Mouse (Mus musculus) heart, embryonic 12.5 days (tissue): ENCODE results near the gene Uckl1. TPM values are rescaled to one million over a fixed set of nuclear protein-coding genes. Genes with fewer than 3 reads are reported as not detected.
A peak's percentile ranks its signal among the peaks of the same experiment; 100 is the strongest.

Experiments
- ATAC-seq: fragments of 200-750 bp; cut with Nextera tagmentation; 2 replicates; pipeline ENCODE4 v1.8.0; 2017; ENCODE audit warnings: moderate TSS enrichment, moderate library complexity; ENCODE audit not compliant: insufficient number of reproducible peaks, low FRiP score
- H3K27ac ChIP-seq: fragments of 300-500 bp; sonication (generic); 2 replicates; pipeline ENCODE4 v1.5.1; 2016; ENCODE audit warnings: mild to moderate bottlenecking, moderate library complexity; ENCODE audit not compliant: poor library complexity, severe bottlenecking
- H3K27me3 ChIP-seq: fragments of 300-500 bp; sonication (generic); replicated peaks from 2 replicates; pipeline ENCODE4 v1.6.1; 2016; ENCODE audit warnings: mild to moderate bottlenecking, moderate library complexity
- H3K36me3 ChIP-seq: fragments of 300-500 bp; sonication (generic); 2 replicates; pipeline ENCODE4 v1.6.1; 2016; ENCODE audit warnings: mild to moderate bottlenecking, moderate library complexity
- H3K4me1 ChIP-seq: fragments of 300-500 bp; sonication (generic); replicated peaks from 2 replicates; pipeline ENCODE4 v1.6.1; 2016; ENCODE audit warnings: mild to moderate bottlenecking
- H3K4me2 ChIP-seq: fragments of 300-500 bp; sonication (generic); 2 replicates; pipeline ENCODE4 v1.6.1; 2016; ENCODE audit warnings: mild to moderate bottlenecking, moderate library complexity
- H3K4me3 ChIP-seq: fragments of 300-500 bp; sonication (generic); 2 replicates; pipeline ENCODE4 v1.5.1; 2016; ENCODE audit warnings: mild to moderate bottlenecking
- H3K9ac ChIP-seq: fragments of 300-500 bp; sonication (generic); 2 replicates; pipeline ENCODE4 v1.6.1; 2016; ENCODE audit warnings: mild to moderate bottlenecking, moderate library complexity
- H3K9me3 ChIP-seq: fragments of 300-500 bp; sonication (generic); replicated peaks from 2 replicates; pipeline ENCODE4 v1.6.1; 2016; ENCODE audit warnings: mild to moderate bottlenecking, moderate library complexity
- WGBS: fragments of 180-500 bp; shearing (Covaris S2); methylation state at CpG from one replicate; pipeline ENCODE4 v1.1.7; 2016; 5-methylcytosine and 5-hydroxymethylcytosine counted together
- polyA plus RNA-seq: library from polyadenylated mRNA; unstranded; fragments of >200 nt; fragmentation: Nextera tagmentation; extraction: Ambion mirVana; gene quantifications from 2 replicates; pipeline ENCODE4 v1.2.1, GENCODE M21; 2016

Uckl1 gene
- polyA plus RNA-seq, 1 experiment from 2014 or later: 64.2 TPM

GRCm38 (mm10) chr2:181569856-181570255, 14.8 kb downstream of the Uckl1 start:
- no peak overlapping the region for H3K27ac ChIP-seq
- no peak overlapping the region for H3K9ac ChIP-seq
- no peak for ATAC-seq
- H3K9me3 ChIP-seq: 0 out of 2 replicates have a peak, but pooled peaks cover 3% of the 10 kb centered on the region
- WGBS: 92% methylated on average over 10 of the region's 10 CpGs
- H3K27me3 ChIP-seq: no peaks in the 10 kb centered on the region
- H3K4me3 ChIP-seq: no peak overlapping the region
- peaks cover 8% of the 10 kb centered on the region for H3K4me1 ChIP-seq
- H3K4me2 ChIP-seq: no peak overlapping the region
- peaks cover 41% of the 10 kb centered on the region for H3K36me3 ChIP-seq

GRCm38 (mm10) chr2:181568272-181569008, 16.3 kb downstream of the Uckl1 start:
- Histone ChIP-seq H3K9me3 (0 out of 2 replicates have a peak, but pooled peaks cover 3% of the 10 kb centered on the region), H3K9ac (no peak overlapping the region), H3K4me2 (no peak overlapping the region), H3K4me1 (peaks cover 8% of the 10 kb centered on the region), H3K27ac (no peak overlapping the region), H3K36me3 (peaks cover 27% of the 10 kb centered on the region), H3K4me3 (no peak overlapping the region), H3K27me3 (no peaks in the 10 kb centered on the region)
- WGBS: 57% methylated on average over 7 of the region's 7 CpGs
- ATAC-seq: no peak

GRCm38 (mm10) chr2:181567338-181567737, 17.4 kb downstream of the Uckl1 start:
- Histone ChIP-seq H3K36me3 (peaks cover 16% of the 10 kb centered on the region), H3K4me1 (peaks cover 8% of the 10 kb centered on the region), H3K9ac (no peak overlapping the region), H3K4me3 (no peak overlapping the region), H3K9me3 (0 out of 2 replicates have a peak, but pooled peaks cover 3% of the 10 kb centered on the region), H3K27ac (no peak overlapping the region), H3K4me2 (no peak overlapping the region), H3K27me3 (no peaks in the 10 kb centered on the region)
- 76% methylated on average over 3 of the region's 3 CpGs for WGBS
- no peak for ATAC-seq

- no peak overlapping the region for H3K4me3 ChIP-seq
- H3K27me3 ChIP-seq: no peaks in the 10 kb centered on the region
- H3K9me3 ChIP-seq: no peaks in the 10 kb centered on the region
- H3K4me2 ChIP-seq: no peak overlapping the region
- no peak overlapping the region for H3K27ac ChIP-seq
- no peak for ATAC-seq
- H3K36me3 ChIP-seq: peaks cover 55% of the 10 kb centered on the region
- H3K4me1 ChIP-seq: no peaks in the 10 kb centered on the region
- no peak overlapping the region for H3K9ac ChIP-seq
Measured at GRCm38 (mm10) chr2:181553772-181554171, 30.9 kb downstream of the Uckl1 start.

DNA sequence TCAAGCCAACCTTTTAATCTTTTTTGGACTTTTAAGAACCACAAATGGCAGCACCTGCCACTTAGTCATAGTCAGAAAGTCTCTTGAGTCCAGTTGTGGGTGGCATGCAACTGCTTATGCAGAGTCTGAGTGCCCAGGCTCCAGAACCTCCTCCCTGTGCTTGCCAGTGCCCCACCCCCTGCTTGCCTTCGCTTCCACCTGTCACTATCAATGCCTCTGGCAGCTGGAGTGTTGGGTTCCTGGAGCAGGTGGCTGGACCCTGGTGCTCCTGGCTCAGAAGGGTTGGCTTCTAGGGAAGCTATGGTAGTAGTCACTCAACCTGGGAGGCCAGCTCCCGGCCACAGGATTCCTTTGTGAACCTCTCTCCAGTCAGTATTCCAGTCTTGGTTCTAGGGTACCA, 34.5 kb downstream of the Uckl1 start:
- H3K27ac ChIP-seq: no peak overlapping the region
- peaks cover 82% of the 10 kb centered on the region for H3K36me3 ChIP-seq
- no peak overlapping the region for H3K4me2 ChIP-seq
- no peak for ATAC-seq
- 0 out of 2 replicates have a peak, but pooled peaks cover 6% of the 10 kb centered on the region for H3K4me1 ChIP-seq
- H3K4me3 ChIP-seq: no peak overlapping the region
- no peak overlapping the region for H3K9ac ChIP-seq
- H3K27me3 ChIP-seq: no peaks in the 10 kb centered on the region
- H3K9me3 ChIP-seq: no peaks in the 10 kb centered on the region
- 93% methylated on average over 2 of the region's 2 CpGs for WGBS

DNA sequence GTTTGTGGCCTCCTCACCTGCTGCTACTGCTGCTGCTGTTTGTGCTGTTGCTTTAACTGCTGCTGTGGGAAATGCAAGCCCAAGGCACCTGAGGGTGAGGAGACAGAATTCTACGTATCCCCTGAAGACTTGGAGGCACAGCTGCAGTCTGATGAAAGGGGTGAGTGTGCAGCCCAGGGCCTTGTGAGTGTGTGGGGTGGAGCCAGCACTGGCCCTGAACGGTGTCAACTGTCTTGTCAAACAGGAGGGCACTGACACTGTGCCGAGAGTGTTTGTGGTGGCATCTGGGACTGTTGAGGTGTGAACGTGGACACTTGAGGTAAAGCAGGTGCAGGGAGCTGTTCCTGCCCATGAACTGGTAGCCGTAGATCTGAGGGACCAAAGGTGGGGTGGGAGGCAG, 36.0 kb downstream of the Uckl1 start:
- H3K4me3 ChIP-seq: no peak overlapping the region
- H3K4me2 ChIP-seq: no peak overlapping the region
- ATAC-seq: no peak
- H3K9me3 ChIP-seq: no peaks in the 10 kb centered on the region
- WGBS: 70% methylated on average over 5 of the region's 5 CpGs
- H3K27ac ChIP-seq: no peak overlapping the region
- 0 out of 2 replicates have a peak, but pooled peaks cover 6% of the 10 kb centered on the region for H3K4me1 ChIP-seq
- H3K9ac ChIP-seq: no peak overlapping the region
- H3K27me3 ChIP-seq: no peaks in the 10 kb centered on the region
- H3K36me3 ChIP-seq: peaks cover 74% of the 10 kb centered on the region

- Histone ChIP-seq H3K27ac (no peak overlapping the region), H3K27me3 (no peaks in the 10 kb centered on the region), H3K9ac (no peak overlapping the region), H3K4me3 (no peak overlapping the region), H3K36me3 (peaks cover 72% of the 10 kb centered on the region), H3K4me1 (0 out of 2 replicates have a peak, but pooled peaks cover 6% of the 10 kb centered on the region), H3K9me3 (no peaks in the 10 kb centered on the region), H3K4me2 (no peak overlapping the region)
- no peak for ATAC-seq
- WGBS: 79% methylated on average over 1 of the region's 1 CpGs
Measured at GRCm38 (mm10) chr2:181548227-181548626, 36.5 kb downstream of the Uckl1 start.

DNA sequence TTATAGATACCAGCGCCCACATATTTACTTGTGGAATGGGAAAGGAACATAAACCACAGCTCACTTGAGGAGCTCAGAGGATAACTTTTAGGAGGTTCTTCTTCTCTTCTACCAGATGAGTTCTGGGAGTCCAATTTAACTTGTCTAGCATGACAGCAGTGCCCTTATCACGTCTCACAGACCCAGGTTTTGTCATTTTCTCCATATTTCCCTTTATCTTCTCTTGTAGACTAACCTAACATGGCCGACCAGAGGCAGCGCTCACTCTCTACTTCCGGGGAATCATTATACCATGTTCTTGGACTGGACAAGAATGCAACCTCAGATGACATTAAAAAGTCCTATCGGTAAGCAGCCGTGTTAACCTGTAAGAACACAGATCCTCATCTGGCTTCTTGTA, 38.5 kb downstream of the Uckl1 start:
- ATAC-seq: no peak
- Histone ChIP-seq H3K9ac (no peak overlapping the region), H3K27ac (no peak overlapping the region), H3K27me3 (no peaks in the 10 kb centered on the region), H3K4me3 (no peak overlapping the region), H3K36me3 (peaks cover 51% of the 10 kb centered on the region), H3K9me3 (no peaks in the 10 kb centered on the region), H3K4me1 (0 out of 2 replicates have a peak, but pooled peaks cover 6% of the 10 kb centered on the region), H3K4me2 (no peak overlapping the region)
- 90% methylated on average over 7 of the region's 7 CpGs for WGBS

GRCm38 (mm10) chr2:181541761-181542380, 42.8 kb downstream of the Uckl1 start:
- H3K4me2 ChIP-seq: no peak overlapping the region
- no peaks in the 10 kb centered on the region for H3K27me3 ChIP-seq
- WGBS: 87% methylated on average over 6 of the region's 6 CpGs

GRCm38 (mm10) chr2:181537444-181538047, 47.1 kb downstream of the Uckl1 start:
- peak overlapping the region; percentile 26 for H3K4me2 ChIP-seq
- H3K27ac ChIP-seq: peak overlapping the region; percentile 63
- peaks cover 10% of the 10 kb centered on the region for H3K4me1 ChIP-seq
- peak; percentile 76 for ATAC-seq
- H3K4me3 ChIP-seq: no peak overlapping the region
- H3K9ac ChIP-seq: peak overlapping the region; percentile 41; the same call in 1 of the 2 replicates
- no peaks in the 10 kb centered on the region for H3K27me3 ChIP-seq
- H3K36me3 ChIP-seq: peaks cover 4% of the 10 kb centered on the region
- WGBS: 67% methylated on average over 2 of the region's 2 CpGs
- no peaks in the 10 kb centered on the region for H3K9me3 ChIP-seq

More at GRCm38 (mm10) chr2:181541761-181542380, 42.8 kb downstream of the Uckl1 start:
- Histone ChIP-seq H3K27ac (no peak overlapping the region), H3K9ac (no peak overlapping the region), H3K4me3 (no peak overlapping the region), H3K4me1 (peaks cover 10% of the 10 kb centered on the region), H3K9me3 (no peaks in the 10 kb centered on the region), H3K36me3 (peaks cover 10% of the 10 kb centered on the region)
- no peak for ATAC-seq

DNA sequence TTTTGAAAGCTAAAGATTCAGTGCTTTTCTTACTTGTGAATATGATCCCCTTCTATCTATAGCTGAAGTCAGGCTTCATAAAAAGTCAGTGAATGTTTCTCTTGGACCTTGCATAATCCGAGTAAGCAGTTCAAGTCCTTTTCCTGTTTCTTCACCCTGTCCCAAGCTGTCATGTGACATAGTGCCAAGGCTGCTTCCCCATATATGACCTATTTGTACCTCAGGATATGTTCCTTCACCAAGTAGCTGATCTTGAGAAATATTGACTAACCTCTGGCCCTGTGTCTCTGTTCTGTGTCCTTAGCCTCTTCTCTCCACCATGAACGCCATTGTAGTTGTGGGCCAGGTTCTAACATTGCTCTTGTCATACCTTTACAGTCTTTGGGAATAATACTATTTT, 48.3 kb downstream of the Uckl1 start:
- Histone ChIP-seq H3K9me3 (no peaks in the 10 kb centered on the region; the same call in 1 of the 2 replicates), H3K4me3 (no peak overlapping the region), H3K4me2 (no peak overlapping the region), H3K27me3 (no peaks in the 10 kb centered on the region), H3K36me3 (peaks cover 15% of the 10 kb centered on the region), H3K4me1 (peaks cover 10% of the 10 kb centered on the region), H3K27ac (no peak overlapping the region), H3K9ac (no peak overlapping the region)
- WGBS: 77% methylated on average over 2 of the region's 2 CpGs
- no peak for ATAC-seq
